Mouse (Mus musculus): ENCODE measurements around the gene Rfc2.

DNA sequence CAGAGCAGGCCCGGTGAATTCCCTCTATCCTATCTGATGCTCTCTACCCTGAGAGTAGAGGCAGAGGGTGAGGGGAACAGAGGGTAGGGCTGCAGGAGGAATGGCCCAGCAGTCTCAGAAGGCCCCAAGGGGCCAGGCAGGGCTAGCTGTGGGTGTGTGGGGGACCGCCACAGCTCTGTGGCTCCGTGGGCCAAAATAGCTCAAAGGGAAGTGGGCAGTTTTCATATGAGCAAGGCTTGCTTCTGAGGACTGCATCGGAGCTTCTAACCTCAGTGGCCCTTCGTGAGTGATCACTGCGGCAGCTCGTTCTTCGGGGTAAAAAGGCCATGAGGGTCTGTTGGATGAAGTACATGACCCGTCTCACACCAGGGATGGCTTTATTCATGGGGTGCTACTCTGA, 32.6 kb downstream of the Rfc2 start:
- TF ChIP-seq POLR2A (IDR thresholded peaks at IDR 0.05; ENCODE audit: insufficient read depth, low read depth, low read length) (no peak), CTCF (IDR thresholded peaks at IDR 0.05; ENCODE audit: insufficient read depth, low read depth, low read length) (no peak)
